Mouse (Mus musculus) kidney, adult 2 months (tissue): ENCODE data around the gene Cfdp1.

ENCODE experiments used
- CTCF ChIP-seq: fragments of 200-500 bp; conservative IDR thresholded peaks from 2 replicates; pipeline ENCODE4 v1.5.1; 2011; ENCODE audit warnings: low read depth, mild to moderate bottlenecking, control low read depth, low read length, moderate library complexity, mixed read lengths; ENCODE audit not compliant: insufficient read depth, insufficient read length
- POLR2A ChIP-seq: fragments of 200-500 bp; IDR thresholded peaks from one replicate; pipeline ENCODE4 v1.6.1; 2011; ENCODE audit warnings: low read depth, low read length, control low read depth

DNA sequence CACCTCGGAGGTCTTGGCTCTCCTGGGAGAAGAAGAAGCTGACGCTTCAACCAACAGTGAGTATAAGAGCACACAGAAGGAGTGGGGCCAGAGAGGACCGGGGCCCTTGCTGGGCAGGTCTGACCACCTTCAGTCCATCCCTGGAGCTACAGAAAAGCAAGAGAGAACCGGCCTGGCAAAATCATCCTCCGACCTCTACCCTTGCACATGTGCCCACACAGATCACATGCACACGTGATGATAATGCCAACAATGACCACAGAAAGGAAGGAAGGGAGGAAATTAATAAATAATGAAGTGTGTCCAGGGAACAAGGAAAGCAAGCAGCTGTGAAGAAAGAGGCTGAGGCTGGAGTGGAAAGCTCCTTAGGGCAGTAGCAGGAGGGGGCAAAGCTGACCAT is 115.2 kb downstream of the Cfdp1 start:
- TF ChIP-seq POLR2A (no peak), CTCF (no peak)
